Mouse (Mus musculus): ENCODE data around the gene Atp2a2.

Gene Atp2a2

DNA sequence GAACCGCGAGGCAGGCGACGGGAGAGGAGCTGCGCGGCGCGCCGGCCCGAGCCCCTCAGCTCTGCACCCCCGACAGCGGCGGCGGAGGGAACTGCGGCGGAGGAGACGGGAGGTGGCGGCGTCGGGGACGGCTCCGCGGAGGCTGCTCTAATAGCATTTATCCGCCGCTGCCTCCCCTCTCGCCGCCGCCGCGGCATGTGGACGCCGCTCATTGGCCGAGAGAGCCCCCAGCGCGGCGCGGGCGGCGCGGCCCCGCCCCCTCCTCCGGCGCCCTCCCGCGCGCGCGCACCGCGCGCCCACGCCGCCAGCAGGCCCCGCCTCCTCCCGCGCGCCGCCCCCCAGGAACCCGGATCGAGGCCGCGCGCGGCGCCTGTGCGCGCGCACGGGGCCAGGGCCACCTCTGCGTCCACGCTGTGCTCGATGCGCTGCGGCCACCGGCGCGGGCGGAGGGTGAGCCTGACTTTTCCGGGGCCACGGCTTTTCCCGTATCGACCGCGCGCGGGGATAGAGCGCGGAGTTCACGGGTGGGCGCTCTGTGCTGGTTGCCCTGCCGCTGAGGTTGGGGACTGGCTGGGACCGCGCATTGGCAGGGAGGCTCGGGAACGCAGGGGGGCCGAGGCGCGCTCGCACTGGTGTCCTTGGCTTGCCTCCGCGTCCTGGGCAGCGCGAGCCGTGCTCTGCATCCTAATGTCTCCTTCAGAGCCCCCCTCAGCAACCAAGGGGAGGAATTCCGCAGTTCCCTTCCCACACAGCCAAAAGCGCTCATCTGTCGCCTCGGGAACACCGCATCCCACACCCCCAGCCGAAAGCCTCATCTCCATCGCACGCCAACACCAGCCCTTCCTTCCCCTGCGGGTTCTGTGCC lies at the start of gene Atp2a2:
Gene Atp2a2, minus strand, starts transcription at position 149 of the 865 bp plus-strand sequence.
- in situ Hi-C loops (cut with MboI; ENCODE audit: low sequenced_read_pairs) = no loop called here

DNA sequence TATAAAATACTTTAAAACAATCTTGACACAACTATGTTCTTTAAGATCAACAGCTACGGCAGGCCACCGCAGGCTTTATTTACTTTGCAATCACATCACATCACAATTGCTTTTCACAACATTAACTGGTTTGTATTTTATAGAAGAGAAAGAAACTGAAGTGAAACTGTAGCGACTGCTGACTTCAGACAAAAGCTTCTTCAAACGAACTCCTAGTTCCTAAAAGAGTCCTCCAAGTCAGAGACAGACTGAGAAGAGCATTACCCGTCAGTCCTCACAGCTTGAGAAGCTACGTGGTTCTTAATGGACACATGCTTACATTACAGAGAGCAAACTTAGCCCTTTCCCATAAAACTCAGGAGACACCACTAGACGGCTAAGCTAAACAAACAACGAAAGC lies 48.4 kb upstream of the Atp2a2 start:
- in situ Hi-C loops (cut with MboI; ENCODE audit: low sequenced_read_pairs) = no loop called here

DNA sequence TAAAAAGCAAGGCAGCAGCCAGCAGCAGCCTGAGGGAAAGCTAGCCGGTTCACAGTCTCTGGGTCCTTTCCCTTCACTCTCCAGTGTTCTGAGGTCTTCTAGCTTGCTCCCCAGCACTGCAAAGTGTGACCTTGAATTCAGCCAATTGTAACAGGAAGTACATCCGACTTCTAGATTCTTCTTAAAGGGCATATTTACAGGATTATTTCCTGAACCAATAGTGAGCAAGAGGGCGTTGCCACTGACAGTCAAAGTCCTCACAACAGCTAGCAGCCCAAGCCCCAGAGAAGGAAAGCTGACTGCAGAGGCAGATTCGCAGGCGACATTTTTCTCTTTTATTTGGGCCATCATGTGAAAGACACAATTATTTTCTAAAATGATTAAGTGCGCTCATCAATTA lies 46.6 kb upstream of the Atp2a2 start:
- in situ Hi-C loops (cut with MboI; ENCODE audit: low sequenced_read_pairs) = no loop called here

DNA sequence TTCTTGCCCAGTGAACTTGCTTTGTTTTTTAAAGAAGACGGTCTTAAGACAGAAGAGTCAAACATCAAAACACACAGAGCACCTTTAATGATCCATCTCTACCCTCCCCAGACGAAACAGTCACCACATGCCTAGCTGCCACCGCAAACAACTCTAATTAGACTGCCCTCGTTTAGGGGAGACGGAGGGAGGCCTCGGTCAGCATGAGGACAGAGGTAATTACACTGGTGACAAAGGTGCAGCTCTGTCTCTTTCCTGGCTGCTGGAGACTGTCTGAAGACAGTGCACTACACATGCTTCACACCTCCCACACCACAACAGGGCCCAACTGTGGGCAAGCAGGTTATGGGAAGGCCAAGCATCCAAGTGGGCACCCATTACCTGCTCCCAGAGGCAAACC lies 45.8 kb upstream of the Atp2a2 start:
- in situ Hi-C loops (cut with MboI; ENCODE audit: low sequenced_read_pairs) = no loop called here

DNA sequence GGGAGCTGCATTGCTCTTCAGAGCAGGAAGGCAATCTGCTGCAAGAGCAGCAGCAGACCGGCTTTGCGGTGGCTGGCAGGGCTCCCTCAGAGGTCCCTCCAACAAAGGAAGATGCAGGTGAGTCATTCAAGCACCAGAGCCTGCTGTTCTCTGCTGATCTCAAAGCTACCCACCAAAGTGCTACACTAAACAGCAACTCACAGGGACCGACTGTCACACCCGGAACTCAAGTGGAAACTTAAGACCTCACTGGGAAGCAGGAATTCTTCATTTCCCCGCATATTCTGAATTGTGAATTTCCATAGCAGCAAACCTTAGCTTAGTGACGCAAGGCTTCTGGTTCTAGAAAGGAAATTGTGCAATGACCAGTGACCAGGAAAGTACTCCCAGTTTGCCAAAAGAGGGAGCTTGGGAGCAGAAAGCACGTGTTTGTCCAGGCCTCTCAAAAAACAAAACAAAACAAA lies 45.3 kb upstream of the Atp2a2 start:
- in situ Hi-C loops (cut with MboI; ENCODE audit: low sequenced_read_pairs) = no loop called here

DNA sequence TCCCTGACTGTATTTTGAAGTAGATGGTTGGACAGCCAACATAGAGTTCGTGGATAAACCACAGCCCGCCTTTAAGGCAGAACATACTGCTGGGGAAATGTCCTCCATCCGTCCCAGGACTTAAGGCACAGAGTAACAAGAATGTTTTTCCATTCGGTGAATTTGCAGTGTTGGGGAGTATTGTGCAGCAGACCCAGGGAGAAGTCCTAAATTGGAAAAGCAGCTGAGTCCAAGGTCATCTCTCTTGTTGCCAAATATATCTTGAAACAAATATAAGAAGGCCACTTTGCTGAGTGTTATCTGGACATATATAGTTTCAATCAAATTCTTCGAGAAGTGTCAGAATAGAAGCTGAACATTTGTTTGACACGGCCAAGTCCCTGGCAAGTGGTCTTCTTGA lies 41.4 kb upstream of the Atp2a2 start:
- in situ Hi-C loops (cut with MboI; ENCODE audit: low sequenced_read_pairs) = no loop called here

DNA sequence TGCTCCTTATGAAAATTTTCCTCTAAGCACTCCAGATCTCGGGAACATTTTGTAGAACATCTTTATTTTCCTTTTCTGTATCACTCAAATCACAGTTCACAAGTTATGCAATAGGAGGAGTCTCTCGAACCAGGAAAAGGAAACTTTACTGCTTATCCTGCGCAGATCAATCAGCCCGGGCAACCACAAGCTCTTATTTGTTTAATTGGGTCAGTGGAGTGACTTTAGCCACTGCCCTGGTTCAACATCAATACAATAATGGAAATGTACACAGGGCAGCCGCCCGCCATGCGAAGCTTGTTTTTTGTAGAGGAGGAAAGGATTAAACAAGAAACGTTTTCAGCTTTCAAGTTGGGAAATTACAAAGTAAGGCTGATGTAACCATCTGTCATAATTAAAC lies 39.8 kb upstream of the Atp2a2 start:
- in situ Hi-C loops (cut with MboI; ENCODE audit: low sequenced_read_pairs) = no loop called here

DNA sequence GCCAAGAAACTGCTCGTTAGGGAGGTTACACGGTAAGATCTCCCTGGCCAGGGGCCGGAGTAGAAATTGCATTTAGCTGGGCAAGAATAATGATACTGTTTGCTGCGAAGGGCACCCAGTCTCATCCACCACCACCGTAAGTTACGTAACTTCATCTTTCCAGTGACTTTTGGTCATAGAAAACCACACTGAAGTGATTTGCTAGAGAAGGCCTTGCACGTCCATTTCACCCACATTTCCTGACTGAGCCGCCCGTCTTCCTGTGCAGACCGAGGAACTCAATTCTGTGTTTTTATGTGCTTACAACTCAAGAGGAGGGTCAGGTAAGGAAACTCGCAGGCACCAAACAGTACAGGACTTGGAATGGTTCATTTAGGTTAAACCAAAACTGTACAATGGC lies 36.1 kb upstream of the Atp2a2 start:
- in situ Hi-C loops (cut with MboI; ENCODE audit: low sequenced_read_pairs) = no loop called here

DNA sequence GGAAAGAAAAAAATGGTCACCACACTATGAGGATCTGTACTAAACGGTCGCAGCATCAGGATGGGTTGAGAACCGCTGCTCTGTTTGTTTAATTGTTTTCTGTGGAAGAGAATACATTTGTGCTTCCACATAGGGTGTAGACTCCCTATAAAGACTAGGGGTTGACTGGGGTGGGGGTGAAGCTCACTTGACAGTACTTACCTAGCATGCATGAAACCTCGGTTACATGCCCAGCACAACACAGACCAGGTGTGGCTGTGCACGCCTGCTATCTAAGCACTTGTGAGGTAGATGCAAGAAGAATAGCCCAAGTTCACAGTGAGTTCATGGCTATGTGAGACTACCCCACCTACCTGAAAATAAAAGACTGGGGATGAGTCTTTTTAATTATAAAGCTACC lies 35.6 kb upstream of the Atp2a2 start:
- in situ Hi-C loops (cut with MboI; ENCODE audit: low sequenced_read_pairs) = no loop called here

DNA sequence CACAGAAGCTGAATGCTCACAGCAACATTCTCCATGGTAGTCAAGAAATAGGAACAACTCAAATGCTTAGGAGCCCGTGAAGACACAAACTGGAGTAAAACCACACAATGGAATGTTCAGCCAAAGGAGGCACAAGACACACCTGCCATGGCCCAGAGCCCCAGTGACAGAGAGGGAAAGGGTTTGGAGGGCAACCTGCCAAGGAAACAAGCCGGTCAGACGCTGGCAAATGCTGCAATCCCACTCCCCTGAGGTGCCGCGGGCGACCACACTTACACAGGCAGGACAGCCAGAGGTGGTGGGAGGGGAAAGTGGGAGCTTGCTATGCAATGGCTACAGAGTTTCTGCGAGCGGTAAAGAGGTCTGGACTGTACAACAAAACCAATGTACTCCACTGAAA lies 31.9 kb upstream of the Atp2a2 start:
- in situ Hi-C loops (cut with MboI; ENCODE audit: low sequenced_read_pairs) = no loop called here

DNA sequence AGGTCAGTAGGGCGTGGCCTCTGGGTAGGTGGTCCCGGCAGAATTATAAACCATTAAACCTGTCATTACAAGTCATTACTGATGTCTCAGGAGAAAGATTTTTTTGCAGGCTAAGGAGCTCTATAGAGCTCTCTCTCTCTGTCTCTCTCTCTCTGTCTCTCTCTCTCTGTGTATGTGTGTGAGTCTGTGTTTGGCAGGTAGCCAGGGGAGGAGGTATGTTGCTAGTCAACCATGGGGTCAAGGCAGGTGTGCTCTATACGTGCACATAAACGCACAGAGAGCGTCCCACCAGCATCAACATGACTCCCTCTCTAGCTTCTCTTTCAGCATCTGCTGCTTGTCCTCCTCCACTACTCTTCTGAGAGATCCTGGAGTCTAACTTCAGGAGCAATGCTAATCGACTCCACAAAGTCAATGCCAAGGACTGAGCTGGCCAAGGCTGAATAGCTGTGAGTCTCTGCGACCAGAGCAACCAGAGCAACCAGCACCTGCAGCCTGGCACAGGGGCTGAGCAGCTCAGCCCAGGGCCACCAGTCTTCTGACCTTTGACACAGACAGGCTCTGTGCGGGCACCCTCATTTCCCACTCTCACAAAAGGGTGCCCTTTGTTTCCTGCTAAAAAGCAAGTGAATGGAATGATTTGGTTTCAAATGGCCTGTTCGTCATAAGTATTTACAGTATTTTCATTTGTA lies 28.0 kb upstream of the Atp2a2 start:
- in situ Hi-C loops (cut with MboI; ENCODE audit: low sequenced_read_pairs) = no loop called here

DNA sequence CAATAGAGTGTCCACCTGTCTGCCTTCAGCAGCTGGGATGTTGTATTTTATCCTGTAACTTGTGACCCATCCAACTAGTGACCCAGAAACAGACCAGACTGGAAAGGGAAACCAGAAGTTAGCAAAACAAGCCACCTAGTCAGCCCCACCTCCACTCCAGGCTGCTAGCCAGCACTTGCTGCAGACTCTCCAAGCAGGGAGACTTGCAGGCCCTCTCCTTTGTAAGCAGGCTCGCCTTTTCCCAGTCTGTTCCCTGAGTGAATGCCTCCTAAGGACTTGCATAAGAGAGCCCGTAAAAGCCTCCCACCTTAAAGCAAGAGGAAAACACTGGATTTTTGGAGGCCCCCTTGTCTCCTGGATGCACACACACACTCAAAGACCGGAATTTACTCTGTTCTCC lies 27.3 kb upstream of the Atp2a2 start:
- in situ Hi-C loops (cut with MboI; ENCODE audit: low sequenced_read_pairs) = no loop called here

DNA sequence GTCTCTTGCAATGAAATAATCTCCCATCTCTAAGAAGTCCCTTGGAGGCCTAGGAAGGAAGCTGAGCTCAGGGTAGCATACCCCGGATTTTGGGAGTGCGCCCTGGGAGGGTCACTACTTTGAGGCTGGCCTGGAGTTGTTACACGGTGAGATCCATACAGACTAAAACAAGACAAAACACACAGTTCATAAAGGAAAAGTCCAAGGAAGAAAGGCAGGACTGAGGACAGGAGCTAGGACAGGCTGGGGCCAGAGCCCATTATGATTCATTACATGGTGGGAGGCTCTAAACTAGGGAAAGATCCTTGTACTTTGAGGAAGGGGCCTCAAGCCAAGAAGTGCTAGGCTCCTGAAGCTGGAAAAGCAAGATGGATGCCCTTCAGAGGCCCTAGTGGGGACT lies 26.6 kb upstream of the Atp2a2 start:
- in situ Hi-C loops (cut with MboI; ENCODE audit: low sequenced_read_pairs) = no loop called here

DNA sequence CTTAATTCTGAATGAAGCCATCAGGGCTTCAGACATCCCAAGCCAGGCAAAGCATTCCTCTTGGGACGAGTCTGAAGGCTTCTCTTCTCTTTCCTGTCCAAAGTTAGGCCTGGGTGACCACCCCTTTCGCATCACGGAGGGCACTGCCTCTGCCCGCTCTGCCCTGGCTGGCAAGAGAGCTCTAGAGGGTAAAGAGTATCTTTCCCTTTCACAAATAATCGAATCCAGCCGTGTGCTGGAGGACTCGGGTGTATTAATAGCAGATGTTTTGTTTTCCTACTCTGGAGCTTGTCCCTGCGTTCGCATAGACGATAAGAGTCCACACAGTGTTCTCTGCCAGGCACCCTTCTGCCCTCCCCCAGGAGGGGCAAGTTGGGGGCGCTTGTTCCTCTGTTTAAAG lies 25.7 kb upstream of the Atp2a2 start:
- in situ Hi-C loops (cut with MboI; ENCODE audit: low sequenced_read_pairs) = no loop called here

DNA sequence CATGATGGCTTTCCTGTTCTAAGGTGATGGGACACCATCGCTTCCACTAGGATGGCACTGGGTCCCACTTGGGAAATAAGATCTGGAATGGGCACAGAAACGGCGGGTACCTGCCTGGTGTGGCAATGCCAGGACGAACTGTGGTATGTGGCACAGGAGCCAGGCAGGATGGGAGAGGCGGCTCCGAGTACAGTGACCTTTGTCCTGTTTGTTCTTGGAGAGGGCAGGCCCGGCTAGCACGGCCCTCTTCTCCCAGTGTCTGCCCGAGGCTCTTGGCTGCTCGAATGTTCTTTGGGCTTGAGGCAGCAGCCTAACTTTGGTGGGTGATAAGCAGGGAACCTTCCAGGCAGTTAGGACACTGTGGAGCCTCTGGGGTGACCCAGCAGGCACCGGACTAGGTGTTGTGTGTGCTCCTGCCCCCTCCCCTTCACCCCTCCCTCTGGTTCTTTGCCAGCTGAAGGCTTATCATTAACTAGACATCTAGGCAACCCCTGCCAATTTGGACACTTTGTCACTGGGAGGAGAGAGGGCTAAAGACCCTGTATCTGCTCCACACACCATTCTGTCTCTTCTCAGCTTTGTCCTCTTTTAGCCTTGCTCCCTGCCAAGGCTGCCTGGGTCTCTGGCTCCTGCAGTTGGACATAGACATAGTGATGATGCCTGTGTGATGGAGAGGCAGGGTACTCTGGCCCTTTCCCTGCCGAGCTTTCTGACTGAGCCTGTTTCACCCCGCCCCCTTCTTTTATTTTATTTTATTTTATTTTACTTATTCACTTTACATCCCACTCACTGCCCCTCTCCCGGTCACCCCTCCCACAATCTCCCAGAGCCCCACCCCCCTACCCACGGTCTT lies 25.1 kb upstream of the Atp2a2 start:
- in situ Hi-C loops (cut with MboI; ENCODE audit: low sequenced_read_pairs) = no loop called here

DNA sequence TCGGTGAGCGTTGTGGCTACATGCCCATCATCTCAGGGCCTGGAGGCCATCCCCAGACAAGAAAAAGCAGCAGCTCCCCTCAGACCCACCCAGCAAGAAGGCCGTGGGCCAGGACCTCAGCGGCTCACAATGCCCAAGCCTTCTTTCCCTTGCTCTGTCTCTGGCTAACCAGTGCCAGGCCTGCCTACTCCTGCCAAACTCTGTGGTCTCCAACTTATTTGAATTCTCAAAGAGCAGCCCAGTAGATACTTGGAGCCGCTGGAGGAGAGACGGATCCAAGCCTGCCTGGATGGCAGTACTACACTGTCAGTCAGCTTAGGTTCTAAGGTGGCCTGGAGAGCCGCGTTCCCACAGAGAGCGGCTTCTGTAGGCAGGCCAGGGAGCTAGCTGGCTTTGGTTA lies 24.4 kb upstream of the Atp2a2 start:
- in situ Hi-C loops (cut with MboI; ENCODE audit: low sequenced_read_pairs) = no loop called here

DNA sequence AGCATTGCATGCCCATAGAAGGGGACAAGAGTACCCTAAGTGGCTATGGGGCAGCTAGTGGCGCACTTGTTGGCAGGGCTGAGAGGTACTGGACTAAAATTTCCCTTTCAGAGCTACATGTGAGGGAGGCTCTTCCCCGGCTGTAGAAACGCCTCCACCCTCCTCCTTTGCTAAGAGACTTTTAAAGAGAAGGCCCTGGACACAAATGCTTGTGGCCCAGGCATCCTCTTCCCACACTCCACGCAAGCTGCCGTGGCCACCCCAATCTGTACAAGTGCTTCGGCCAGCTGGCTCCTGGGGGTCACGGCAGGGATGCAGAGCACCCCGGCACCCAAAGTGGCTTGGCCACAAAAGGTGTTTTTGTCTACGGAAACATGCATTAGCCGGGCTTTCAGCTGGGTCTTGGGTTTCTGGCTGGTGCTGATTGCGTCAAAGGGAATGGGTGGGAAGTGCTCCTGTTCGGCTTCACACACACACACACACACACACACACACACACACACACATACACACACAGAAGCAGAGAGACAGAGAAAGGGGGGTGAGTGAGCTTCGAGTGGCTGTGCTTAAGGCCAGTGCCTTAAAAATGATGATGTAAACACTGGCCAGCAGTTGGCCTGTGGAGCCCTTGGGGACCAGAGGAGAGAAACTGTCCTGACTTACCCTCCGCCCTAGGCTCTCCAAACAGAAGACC lies 23.4 kb upstream of the Atp2a2 start:
- in situ Hi-C loops (cut with MboI; ENCODE audit: low sequenced_read_pairs) = no loop called here

DNA sequence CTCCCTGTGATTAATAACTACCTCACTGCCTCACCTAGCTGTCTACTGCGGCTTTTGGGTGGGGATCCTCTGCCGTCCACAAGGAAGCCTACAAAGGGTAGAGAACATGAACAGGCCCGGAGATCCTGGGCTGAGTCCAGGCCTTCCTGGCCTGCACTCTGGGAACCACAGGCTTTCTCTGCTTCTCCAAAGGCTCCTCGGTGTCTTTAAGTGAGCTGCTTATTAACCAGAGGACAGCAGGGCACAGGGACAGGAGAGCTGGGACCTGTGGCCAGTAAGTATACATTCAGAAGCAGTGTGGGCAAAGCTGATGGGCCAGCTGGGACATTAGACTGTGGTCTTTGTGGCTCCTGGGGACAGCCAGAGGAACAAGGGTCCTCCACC lies 22.8 kb upstream of the Atp2a2 start:
- in situ Hi-C loops (cut with MboI; ENCODE audit: low sequenced_read_pairs) = no loop called here

DNA sequence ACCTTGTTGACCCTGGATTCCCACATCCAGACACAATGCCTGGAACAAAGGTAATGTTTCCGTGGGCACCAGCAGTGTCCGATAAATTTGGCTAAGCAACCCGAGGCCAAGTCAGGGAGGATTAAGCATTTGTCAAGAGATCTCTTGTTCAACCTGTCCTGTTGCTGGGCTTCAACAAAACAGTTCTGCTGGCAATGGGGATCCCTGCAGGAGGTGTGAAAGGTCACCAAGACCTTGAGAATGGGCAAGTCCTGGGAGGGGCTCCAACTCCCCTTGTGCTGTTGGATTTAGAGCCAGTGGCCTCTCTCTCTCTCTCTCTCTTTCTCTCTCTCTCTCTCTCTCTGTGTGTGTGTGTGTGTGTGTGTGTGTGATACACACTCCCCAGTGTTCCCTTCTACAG lies 22.2 kb upstream of the Atp2a2 start:
- in situ Hi-C loops (cut with MboI; ENCODE audit: low sequenced_read_pairs) = no loop called here

DNA sequence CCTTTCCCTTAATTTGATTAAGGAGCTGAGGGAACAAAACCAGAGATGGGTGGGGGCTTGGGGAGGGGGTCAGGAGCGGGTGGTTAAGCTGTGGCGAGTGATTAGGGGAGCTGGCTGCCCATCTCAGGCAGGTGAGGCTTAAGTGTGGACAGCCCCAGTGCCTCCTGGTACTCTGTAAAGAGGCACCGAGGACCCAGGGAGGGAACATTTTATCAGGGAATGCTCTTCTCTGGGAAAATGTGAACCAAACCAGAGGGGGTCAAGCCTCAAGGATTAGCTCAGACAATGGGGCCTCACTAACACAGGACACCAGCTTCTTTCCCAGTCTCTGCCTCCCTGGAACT lies 19.1 kb upstream of the Atp2a2 start:
- in situ Hi-C loops (cut with MboI; ENCODE audit: low sequenced_read_pairs) = no loop called here

All from CH12F3 (cell line).